Mouse (Mus musculus) kidney, postnatal 10 days (tissue): ENCODE data around the gene Fam193a.

Experiments used
- DNase-seq: peaks from one replicate; pipeline ENCODE4 v3.0.0; 2021; ENCODE audit warnings: mixed read lengths

Gene Fam193a

DNA sequence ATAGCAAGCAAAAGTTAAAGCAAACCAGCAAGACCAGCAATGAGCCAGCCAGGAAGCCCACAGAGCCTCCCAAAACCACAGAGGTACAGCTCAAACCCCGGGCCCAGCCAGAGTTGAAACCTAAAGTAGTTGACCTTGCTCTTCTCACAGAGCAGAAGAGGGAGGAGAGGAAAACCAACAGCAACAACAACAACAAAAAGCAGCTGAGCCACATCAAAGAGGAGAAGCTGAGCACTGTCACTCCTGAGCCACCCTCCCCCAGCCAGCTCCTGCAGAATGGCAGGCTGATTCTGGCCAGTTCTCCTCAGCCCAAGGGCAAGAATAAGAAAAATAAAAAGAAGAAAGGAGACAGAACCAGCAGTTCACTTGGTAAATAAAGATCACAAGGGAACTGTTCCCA is 96.3 kb downstream of the Fam193a start:
- peak; percentile 43 for DNase-seq

DNA sequence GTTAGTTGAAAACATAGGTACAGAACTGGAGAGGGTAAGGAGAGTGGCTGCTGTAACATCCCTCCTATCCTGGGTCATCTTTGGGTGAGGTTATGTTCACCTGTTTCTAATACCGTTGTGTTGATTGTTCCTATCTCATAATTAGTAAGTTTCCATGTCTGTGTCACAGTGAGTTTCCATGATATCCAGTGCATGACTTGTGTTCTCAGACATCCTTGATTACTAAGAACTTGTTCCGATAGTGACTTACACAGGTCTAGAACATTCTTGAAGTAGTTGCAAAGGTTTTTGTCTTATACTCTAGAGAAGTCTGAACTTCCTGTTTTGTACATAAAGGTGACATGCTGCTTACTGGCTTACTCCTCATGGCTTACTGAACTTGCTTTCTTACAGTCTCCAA is 96.9 kb downstream of the Fam193a start:
- no peak for DNase-seq

GRCm38 (mm10) chr5:34468039-34468775 is 98.5 kb downstream of the Fam193a start:
- no peak for DNase-seq

DNA sequence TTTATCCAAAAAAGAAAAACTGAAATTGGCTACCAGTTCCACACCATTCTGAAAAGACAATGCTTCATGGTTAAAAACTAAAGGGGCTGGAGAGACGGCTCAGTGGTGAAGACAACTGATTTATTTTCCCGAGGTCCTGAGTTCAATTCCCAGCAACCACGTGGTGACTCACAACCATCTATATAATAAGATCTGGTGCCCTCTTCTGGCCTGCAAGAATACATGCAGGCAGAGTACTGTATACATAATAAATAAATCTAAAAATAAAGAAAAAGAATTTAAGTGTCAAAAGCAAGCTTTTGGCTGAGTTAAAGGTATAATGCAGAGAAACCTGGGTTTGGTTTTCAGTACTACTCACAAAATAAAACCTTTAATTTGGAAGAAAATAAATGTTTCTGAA is 111.2 kb downstream of the Fam193a start:
- DNase-seq, result no peak

DNA sequence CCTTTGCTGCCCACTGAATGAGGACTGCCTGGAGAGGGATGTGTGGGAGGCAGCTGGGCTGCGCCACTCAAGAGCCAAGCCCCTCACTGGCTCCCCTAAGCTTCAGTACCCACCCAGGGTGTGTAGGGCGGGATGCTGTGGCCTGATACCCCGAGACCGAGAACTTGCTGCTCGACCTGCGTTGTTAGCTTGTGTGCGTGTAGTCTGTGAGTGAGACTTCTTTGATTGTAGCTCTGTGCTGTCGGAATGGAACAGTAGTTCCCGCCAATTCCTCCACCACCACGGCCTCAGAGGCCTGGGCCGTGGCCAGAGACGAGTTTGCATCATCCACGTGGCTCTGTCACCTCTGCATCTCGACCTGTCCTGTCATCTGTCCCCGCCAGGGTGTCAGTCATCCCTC is 116.0 kb downstream of the Fam193a start:
- no peak for DNase-seq

- peak; percentile 57 for DNase-seq
Observed at GRCm38 (mm10) chr5:34487320-34488090, 117.8 kb downstream of the Fam193a start.

GRCm38 (mm10) chr5:34488741-34489417 is 119.1 kb downstream of the Fam193a start:
- no peak for DNase-seq

DNA sequence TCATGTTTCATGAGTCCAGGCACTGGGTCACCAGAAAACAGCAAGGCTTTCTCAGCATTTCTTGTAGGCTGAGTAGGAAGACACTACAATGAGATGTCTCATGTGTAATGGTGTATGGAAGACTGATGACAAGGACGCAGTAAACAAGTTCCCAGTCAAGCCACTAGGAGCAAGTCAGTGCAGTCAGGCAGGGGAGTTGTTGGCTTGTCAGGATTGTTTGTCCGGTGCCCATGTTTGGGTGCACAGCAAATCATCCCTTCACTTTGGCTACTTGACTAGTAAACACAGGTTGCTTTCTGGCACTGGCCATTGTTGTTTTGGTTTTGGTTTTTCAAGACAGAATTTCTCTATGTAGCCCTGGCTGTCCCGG is 119.7 kb downstream of the Fam193a start:
- DNase-seq, result no peak

GRCm38 (mm10) chr5:34496745-34497144 is 127.0 kb downstream of the Fam193a start:
- DNase-seq, result no peak

DNA sequence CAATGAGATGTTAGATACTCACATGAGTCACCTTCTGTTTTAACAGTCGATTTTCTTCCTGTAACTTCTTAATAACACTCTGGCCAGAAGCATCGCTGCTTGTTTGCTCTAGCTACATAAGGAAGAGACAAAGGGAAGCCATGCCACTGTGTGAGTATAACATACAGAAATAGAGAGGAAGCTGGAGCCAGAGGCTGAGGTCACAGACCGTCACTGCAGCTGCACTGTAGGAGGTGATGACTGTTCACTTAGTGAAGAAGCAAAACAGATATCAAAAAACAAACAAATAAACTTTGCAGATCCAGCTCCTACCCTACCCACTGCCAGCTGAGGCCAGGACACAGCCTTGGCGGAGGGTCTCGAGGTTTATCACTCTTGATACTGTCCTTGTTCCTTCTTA is 131.2 kb downstream of the Fam193a start:
- no peak for DNase-seq

- no peak for DNase-seq
Observed at GRCm38 (mm10) chr5:34501588-34501987, 131.9 kb downstream of the Fam193a start.

GRCm38 (mm10) chr5:34502411-34502810 is 132.7 kb downstream of the Fam193a start:
- DNase-seq, result no peak

DNA sequence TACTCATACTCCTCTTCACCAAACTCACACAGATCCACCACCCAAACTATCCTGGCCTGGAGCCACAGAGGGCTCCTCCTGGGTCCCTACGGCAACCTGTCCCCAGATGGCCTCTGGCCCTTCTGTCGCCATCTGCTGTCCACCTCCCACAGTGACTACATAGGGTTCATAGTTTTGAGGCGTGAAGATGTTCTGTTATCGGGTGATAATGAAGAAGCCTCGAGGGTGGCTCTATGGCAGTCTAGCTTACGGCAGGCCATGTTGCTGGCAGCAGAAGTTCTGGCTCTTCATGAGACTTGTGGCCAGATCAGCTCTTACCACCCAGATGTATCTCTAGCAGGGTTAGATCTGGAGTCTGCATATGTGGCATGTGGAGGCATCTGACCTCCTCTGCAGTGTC is 133.1 kb downstream of the Fam193a start:
- DNase-seq, result no peak

DNA sequence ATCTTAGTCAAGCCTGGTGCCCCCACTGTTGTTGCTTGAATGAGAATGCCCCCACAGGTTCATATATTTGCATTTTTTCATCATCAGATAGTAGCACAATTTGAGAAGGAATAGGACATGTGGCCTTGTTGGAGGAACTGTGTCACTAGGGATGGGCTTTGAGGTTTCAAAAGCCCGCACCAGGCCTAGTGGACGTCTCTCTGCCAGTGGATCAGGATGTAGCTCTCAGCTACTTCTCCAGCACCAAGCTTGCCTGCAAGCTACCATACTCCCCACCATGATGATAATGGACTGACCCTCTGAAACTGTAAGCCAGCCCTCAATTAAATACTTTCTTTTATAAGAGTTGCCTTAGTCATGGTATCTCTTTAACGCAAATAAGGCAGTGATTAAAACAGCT is 142.8 kb downstream of the Fam193a start:
- no peak for DNase-seq

GRCm38 (mm10) chr5:34513466-34514217 is 143.9 kb downstream of the Fam193a start, which contains the start of gene Tnip2:
Tnip2 (minus strand) TSS chr5:34513991.
- peak; percentile 99 for DNase-seq

GRCm38 (mm10) chr5:34514218-34514566 is 144.5 kb downstream of the Fam193a start:
- no peak for DNase-seq

GRCm38 (mm10) chr5:34515096-34515495 is 145.4 kb downstream of the Fam193a start:
- no peak for DNase-seq

GRCm38 (mm10) chr5:34517913-34518312 is 148.2 kb downstream of the Fam193a start:
- DNase-seq, result peak; percentile 91

- no peak for DNase-seq
Observed at GRCm38 (mm10) chr5:34519389-34519910, 149.7 kb downstream of the Fam193a start.

DNA sequence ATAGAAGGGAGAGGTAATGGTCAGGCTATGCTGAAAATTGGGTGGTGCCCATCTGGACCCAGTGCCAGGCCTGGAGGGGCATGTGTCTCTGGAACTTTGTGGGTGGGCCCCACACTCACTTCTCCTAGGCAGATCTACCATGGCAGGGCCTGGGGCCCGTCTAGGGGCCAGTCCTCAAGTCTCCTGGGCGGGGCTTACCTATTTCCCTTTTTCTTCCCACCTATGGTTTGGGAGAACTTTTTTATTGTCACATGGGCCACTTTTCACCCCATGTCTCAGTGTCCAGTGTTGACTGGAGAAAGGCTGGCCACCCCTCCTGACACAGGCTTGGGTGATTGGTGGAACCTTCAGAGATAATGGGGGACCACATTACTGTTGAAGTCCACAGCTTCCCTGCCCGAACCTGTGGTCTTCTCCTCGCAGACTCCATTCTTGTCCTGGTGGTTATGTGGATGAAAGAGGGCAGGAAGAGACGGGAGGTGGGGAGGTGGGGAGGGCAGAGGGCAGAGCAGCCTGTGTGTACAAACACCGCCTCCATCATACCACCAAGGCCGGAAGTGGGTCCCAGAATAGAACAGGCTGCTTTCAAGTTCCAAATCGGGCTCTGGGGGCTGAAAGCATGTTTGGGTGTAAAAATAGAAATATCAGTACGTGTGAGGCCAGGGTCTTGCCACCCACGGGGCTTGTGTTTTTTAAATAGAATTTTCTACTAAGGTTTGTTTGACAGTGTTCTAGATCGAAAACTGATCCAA is 150.9 kb downstream of the Fam193a start:
- DNase-seq, result no peak

DNA sequence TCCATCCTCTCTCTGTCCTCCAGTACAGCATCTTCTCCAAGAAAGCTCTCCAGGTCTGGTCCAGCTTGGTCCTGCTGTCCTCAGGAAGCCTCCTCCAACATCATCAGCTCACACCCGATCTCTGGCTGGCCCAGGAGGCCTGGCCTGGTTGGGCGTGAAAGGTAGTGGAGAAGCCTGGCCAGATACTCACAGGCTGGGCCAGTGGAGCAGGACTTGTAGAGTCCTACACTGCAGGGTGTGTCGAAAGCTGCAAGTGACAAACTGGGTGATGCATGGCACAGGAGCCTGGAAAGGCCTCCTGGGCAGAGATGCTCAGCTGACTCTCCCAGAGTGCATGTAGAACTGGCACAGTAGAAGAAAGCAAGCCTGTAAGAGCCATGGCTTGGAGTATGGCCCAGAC is 151.6 kb downstream of the Fam193a start:
- DNase-seq, result no peak

GRCm38 (mm10) chr5:34523958-34524485 is 154.3 kb downstream of the Fam193a start:
- no peak for DNase-seq
